Mouse (Mus musculus) MEL (cell line): ENCODE results near the gene Gm17622.

Experiments used
- BHLHE40 ChIP-seq: IDR thresholded peaks from 2 replicates; pipeline ENCODE4 v1.6.1; 2012; ENCODE audit warnings: low read depth, mild to moderate bottlenecking, inconsistent platforms, low read length, improper control_type of control experiment, borderline replicate concordance
- CTCF ChIP-seq, 3 experiments: IDR thresholded peaks in 2 of 3; conservative IDR thresholded peaks in 1 of 3; 2 replicates each; pipeline ENCODE4 v1.5.1; 2011 to 2012; ENCODE audit warnings: low read length in 3 of 3, low read depth in 2 of 3, mild to moderate bottlenecking in 2 of 3, improper control_type of control experiment in 1 of 3, inconsistent platforms in 1 of 3, mixed read lengths in 1 of 3, moderate library complexity in 1 of 3; ENCODE audit not compliant: control insufficient read depth in 1 of 3, insufficient read depth in 1 of 3, poor library complexity in 1 of 3, severe bottlenecking in 1 of 3
- ELF1 ChIP-seq: IDR thresholded peaks from 2 replicates; pipeline ENCODE4 v1.6.1; 2014; ENCODE audit warnings: low read depth, mild to moderate bottlenecking, inconsistent platforms, low read length, improper control_type of control experiment, moderate library complexity
- MAX ChIP-seq: IDR thresholded peaks from 2 replicates; pipeline ENCODE4 v1.6.1; 2011; ENCODE audit warnings: low read length, improper control_type of control experiment
- POLR2A ChIP-seq, 2 experiments: IDR thresholded peaks; 2 replicates each; pipeline ENCODE4 v1.6.1; 2011 to 2012; ENCODE audit warnings: low read length in 2 of 2, mild to moderate bottlenecking in 2 of 2, control low read depth in 1 of 2, improper control_type of control experiment in 1 of 2, low read depth in 1 of 2, moderate library complexity in 1 of 2; ENCODE audit not compliant: control insufficient read depth in 1 of 2, insufficient read depth in 1 of 2, poor library complexity in 1 of 2
- ZNF384 ChIP-seq: IDR thresholded peaks from 2 replicates; pipeline ENCODE4 v1.6.1; 2012; ENCODE audit warnings: low read depth, mild to moderate bottlenecking, inconsistent platforms, low read length, improper control_type of control experiment

- TF ChIP-seq POLR2A (IDR thresholded peaks at IDR 0.05; ENCODE audit: control insufficient read depth in 1 of 2, insufficient read depth in 1 of 2, low read depth in 1 of 2, low read length in 2 of 2, poor library complexity in 1 of 2) (no peak), MAX (no peak), CTCF (IDR thresholded peaks at IDR 0.05 in 2 of 3, conservative IDR thresholded peaks at IDR 0.05 in 1 of 3; ENCODE audit: control insufficient read depth in 1 of 3, insufficient read depth in 1 of 3, low read depth in 2 of 3, low read length in 3 of 3, poor library complexity in 1 of 3, severe bottlenecking in 1 of 3) (no peak), BHLHE40 (no peak), ZNF384 (no peak), ELF1 (no peak)
These were observed 15.8 kb downstream of the Gm17622 start for GRCm38 (mm10) chr13:96506313-96506712.
